Mouse (Mus musculus): Measurements from ENCODE around the gene Tmcc3.

DNA sequence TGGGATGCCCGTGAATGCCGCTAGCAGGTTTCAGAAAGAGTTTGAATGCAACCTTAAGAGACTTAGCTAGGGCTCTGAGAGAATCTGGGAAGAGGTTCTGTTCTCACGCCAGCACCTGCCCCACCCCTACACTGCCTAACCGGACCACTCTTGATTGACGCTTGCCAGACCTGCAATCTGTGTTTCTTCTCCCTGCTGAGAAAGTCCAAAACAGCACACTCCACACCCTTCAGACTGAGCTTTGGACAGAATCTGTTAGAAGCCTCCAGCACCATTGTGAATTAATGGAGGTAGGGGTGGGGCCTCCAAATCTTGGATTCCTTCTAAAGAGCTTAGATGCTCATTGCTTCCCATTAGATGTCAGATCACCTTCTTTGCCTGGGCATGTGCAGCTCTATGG, 277.2 kb downstream of the Tmcc3 start:
- TF ChIP-seq CTCF (conservative IDR thresholded peaks at IDR 0.05; ENCODE audit: low read length) = no peak
- no peak for TF ChIP-seq POU5F1 (IDR thresholded peaks at IDR 0.05; ENCODE audit: borderline replicate concordance, low read length)
- TF ChIP-seq NANOG (IDR thresholded peaks at IDR 0.05; ENCODE audit: borderline replicate concordance, low read length) = no peak
